Mouse (Mus musculus) CH12.LX (cell line): ENCODE data around the gene AL607142.1.

Experiments
- CTCF ChIP-seq, 2 experiments: IDR thresholded peaks in 1 of 2; conservative IDR thresholded peaks in 1 of 2; 2 replicates each; pipeline ENCODE4 v1.5.1; 2011 to 2012; ENCODE audit warnings: low read depth in 2 of 2, low read length in 2 of 2, improper control_type of control experiment in 1 of 2, inconsistent platforms in 1 of 2, mild to moderate bottlenecking in 1 of 2, moderate library complexity in 1 of 2
- E2F4 ChIP-seq: IDR thresholded peaks from 2 replicates; pipeline ENCODE4 v1.6.1; 2011; ENCODE audit warnings: low read depth, low read length, improper control_type of control experiment; ENCODE audit not compliant: insufficient replicate concordance
- EP300 ChIP-seq: IDR thresholded peaks from 2 replicates; pipeline ENCODE4 v1.6.1; 2011; ENCODE audit warnings: low read length, improper control_type of control experiment
- GABPA ChIP-seq: IDR thresholded peaks from 2 replicates; pipeline ENCODE4 v1.6.1; 2012; ENCODE audit warnings: low read depth, low read length, improper control_type of control experiment, inconsistent platforms; ENCODE audit not compliant: insufficient replicate concordance
- HCFC1 ChIP-seq: IDR thresholded peaks from 2 replicates; pipeline ENCODE4 v1.6.1; 2012; ENCODE audit warnings: low read depth, mild to moderate bottlenecking, inconsistent platforms, low read length, improper control_type of control experiment
- MAX ChIP-seq: IDR thresholded peaks from 2 replicates; pipeline ENCODE4 v1.6.1; 2011; ENCODE audit warnings: low read length, improper control_type of control experiment
- PAX5 ChIP-seq: IDR thresholded peaks from 2 replicates; pipeline ENCODE4 v1.6.1; 2012; ENCODE audit warnings: low read length, inconsistent platforms, mixed read lengths
- POLR2A ChIP-seq: IDR thresholded peaks from 2 replicates; pipeline ENCODE4 v1.6.1; 2011; ENCODE audit warnings: low read depth, mild to moderate bottlenecking, improper control_type of control experiment, low read length
- POLR2AphosphoS2 ChIP-seq: IDR thresholded peaks from 2 replicates; pipeline ENCODE4 v1.6.1; 2011; ENCODE audit warnings: low read depth, low read length, improper control_type of control experiment
- TCF12 ChIP-seq: IDR thresholded peaks from 2 replicates; pipeline ENCODE4 v1.6.1; 2014; ENCODE audit warnings: low read depth, mild to moderate bottlenecking, inconsistent platforms, low read length, improper control_type of control experiment
- UBTF ChIP-seq: IDR thresholded peaks from 2 replicates; pipeline ENCODE4 v1.6.1; 2012; ENCODE audit warnings: low read depth, mild to moderate bottlenecking, inconsistent platforms, low read length, improper control_type of control experiment, moderate library complexity
- ZNF384 ChIP-seq: IDR thresholded peaks from 2 replicates; pipeline ENCODE4 v1.6.1; 2012; ENCODE audit warnings: low read depth, low read length, improper control_type of control experiment, inconsistent platforms

- TF ChIP-seq HCFC1 (no peak), POLR2A (no peak), GABPA (no peak), TCF12 (no peak), CTCF (conservative IDR thresholded peaks at IDR 0.05 in 1 of 2, IDR thresholded peaks at IDR 0.05 in 1 of 2; ENCODE audit: low read depth in 2 of 2, low read length in 2 of 2) (no peak), PAX5 (no peak), ZNF384 (no peak), E2F4 (no peak), MAX (no peak), UBTF (no peak), EP300 (no peak), POLR2AphosphoS2 (no peak)
Measured at GRCm38 (mm10) chr4:120107787-120108186, 43.0 kb downstream of the AL607142.1 start.
